Mouse (Mus musculus) CD4-positive, CD25-positive, alpha-beta regulatory T cell (primary cell): ENCODE results near the gene Olfr1121. TPM values are rescaled to one million over a fixed set of nuclear protein-coding genes. Genes with fewer than 3 reads are reported as not detected.

Experiments used
- polyA plus RNA-seq: library from polyadenylated mRNA; unstranded; fragments of 100-300 nt; shearing (Covaris generic); gene quantifications from one replicate; pipeline ENCODE4 v1.2.1, GENCODE M21; 2017

The Olfr1121 gene
- not detected for polyA plus RNA-seq

GRCm38 (mm10) chr2:87369595-87369994 is at the start of gene Olfr1121:
Gene Olfr1121 (plus strand): TSS chr2:87369895.

GRCm38 (mm10) chr2:87354515-87354914 is 15.2 kb upstream of the Olfr1121 start, which contains the start of gene Olfr1120:
Gene Olfr1120 (plus strand): TSS chr2:87354815.

GRCm38 (mm10) chr2:87385549-87385948 is 15.9 kb downstream of the Olfr1121 start, which contains the start of gene Olfr1122:
Gene Olfr1122 (plus strand): TSS chr2:87385849.

GRCm38 (mm10) chr2:87416335-87416734 is 46.6 kb downstream of the Olfr1121 start, which contains the start of gene Olfr1123:
Gene Olfr1123 (plus strand): TSS chr2:87416635.

Other genes with a start within 250 kb of the Olfr1121 start
- not detected for gene Olfr1110, start 229.6 kb upstream of the Olfr1121 start, polyA plus RNA-seq
- not detected for gene Olfr1111, start 217.3 kb upstream of the Olfr1121 start, polyA plus RNA-seq
- gene Olfr1112, start 182.1 kb upstream of the Olfr1121 start, polyA plus RNA-seq: not detected
- gene Olfr1113, start 160.9 kb upstream of the Olfr1121 start, polyA plus RNA-seq: not detected
- not detected for gene Olfr1115, start 121.9 kb upstream of the Olfr1121 start, polyA plus RNA-seq
- 0.02 TPM for gene Olfr1116, start 102.4 kb upstream of the Olfr1121 start, polyA plus RNA-seq
- gene Olfr1118, start 62.3 kb upstream of the Olfr1121 start, polyA plus RNA-seq: not detected
- gene Olfr1120, start 15.1 kb upstream of the Olfr1121 start, polyA plus RNA-seq: 0.07 TPM
- 0.16 TPM for gene Olfr1122, start 16.0 kb downstream of the Olfr1121 start, polyA plus RNA-seq
- gene Olfr1123, start 46.7 kb downstream of the Olfr1121 start, polyA plus RNA-seq: not detected
- gene Olfr1124, start 60.4 kb downstream of the Olfr1121 start, polyA plus RNA-seq: 0.19 TPM
- gene Olfr1126, start 84.1 kb downstream of the Olfr1121 start, polyA plus RNA-seq: not detected
- not detected for gene Pramel7, start 127.2 kb downstream of the Olfr1121 start, polyA plus RNA-seq
- gene Pramel6, start 136.7 kb downstream of the Olfr1121 start, polyA plus RNA-seq: not detected
- not detected for gene Olfr153, start 161.9 kb downstream of the Olfr1121 start, polyA plus RNA-seq
- gene Olfr1128, start 175.6 kb downstream of the Olfr1121 start, polyA plus RNA-seq: not detected
- gene Olfr1129, start 204.0 kb downstream of the Olfr1121 start, polyA plus RNA-seq: 0.07 TPM
- not detected for gene Olfr1130, start 236.3 kb downstream of the Olfr1121 start, polyA plus RNA-seq